Mouse (Mus musculus) CH12.LX (cell line): Measurements from ENCODE around the gene Usp7.

ENCODE experiments used
- CTCF ChIP-seq, 2 experiments: IDR thresholded peaks in 1 of 2; conservative IDR thresholded peaks in 1 of 2; 2 replicates each; pipeline ENCODE4 v1.5.1; 2011 to 2012; ENCODE audit warnings: low read depth in 2 of 2, low read length in 2 of 2, improper control_type of control experiment in 1 of 2, inconsistent platforms in 1 of 2, mild to moderate bottlenecking in 1 of 2, moderate library complexity in 1 of 2
- MYC ChIP-seq: IDR thresholded peaks from 2 replicates; pipeline ENCODE4 v1.6.1; 2011; ENCODE audit warnings: low read depth, mild to moderate bottlenecking, improper control_type of control experiment, low read length
- TBP ChIP-seq: conservative IDR thresholded peaks from 2 replicates; pipeline ENCODE4 v1.6.1; 2011; ENCODE audit warnings: low read depth, low read length, improper control_type of control experiment
- TCF12 ChIP-seq: IDR thresholded peaks from 2 replicates; pipeline ENCODE4 v1.6.1; 2014; ENCODE audit warnings: low read depth, mild to moderate bottlenecking, inconsistent platforms, low read length, improper control_type of control experiment

GRCm38 (mm10) chr16:8734693-8735092 lies 57.4 kb downstream of the Usp7 start:
- TF ChIP-seq MYC (no peak), TCF12 (no peak), CTCF (conservative IDR thresholded peaks at IDR 0.05 in 1 of 2, IDR thresholded peaks at IDR 0.05 in 1 of 2; ENCODE audit: low read depth in 2 of 2, low read length in 2 of 2) (no peak), TBP (no peak)
